Mouse (Mus musculus): ENCODE measurements around the gene Aarsd1. TPM values are rescaled to one million over a fixed set of nuclear protein-coding genes. Genes with fewer than 3 reads are reported as not detected.
A peak's percentile ranks its signal among the peaks of the same experiment; 100 is the strongest.
"Not testable (repeated sequence)": the region's sequence is repeated elsewhere in the genome, so short reads cannot be mapped to it uniquely, and the experiment has no call there.

The Aarsd1 gene
- polyA plus RNA-seq, 1 experiment from 2014 or later: 78.9 TPM

GRCm38 (mm10) chr11:101441450-101442126, 24.2 kb upstream of the Aarsd1 start:
- peak overlapping the region; percentile 42 for H3K4me2 ChIP-seq (ENCODE audit: low read length)
- ATAC-seq (replicated peaks; ENCODE audit: low FRiP score, low TSS enrichment, low read depth): peak; percentile 53; the same call in 1 of the 2 replicates
- 34% methylated on average over 15 of the region's 15 CpGs for WGBS
- H3K27me3 ChIP-seq (replicated peaks; ENCODE audit: control insufficient read depth, insufficient read depth, low read length); DNase-seq (ENCODE audit: low spot score); H3K9me3 ChIP-seq (ENCODE audit: control insufficient read depth, low read length); H3K27ac ChIP-seq (ENCODE audit: low read depth); H3K9ac ChIP-seq (ENCODE audit: low read length): not testable (repeated sequence)
- peaks cover 13% of the 10 kb centered on the region for H3K4me1 ChIP-seq (replicated peaks; ENCODE audit: control insufficient read depth, insufficient read depth, low read length)
- H3K36me3 ChIP-seq (ENCODE audit: control insufficient read depth, insufficient read depth, low read length): peaks cover 30% of the 10 kb centered on the region
- H3K4me3 ChIP-seq (ENCODE audit: low read depth, low read length): peak overlapping the region; percentile 100; the same call in 1 of the 2 replicates

DNA sequence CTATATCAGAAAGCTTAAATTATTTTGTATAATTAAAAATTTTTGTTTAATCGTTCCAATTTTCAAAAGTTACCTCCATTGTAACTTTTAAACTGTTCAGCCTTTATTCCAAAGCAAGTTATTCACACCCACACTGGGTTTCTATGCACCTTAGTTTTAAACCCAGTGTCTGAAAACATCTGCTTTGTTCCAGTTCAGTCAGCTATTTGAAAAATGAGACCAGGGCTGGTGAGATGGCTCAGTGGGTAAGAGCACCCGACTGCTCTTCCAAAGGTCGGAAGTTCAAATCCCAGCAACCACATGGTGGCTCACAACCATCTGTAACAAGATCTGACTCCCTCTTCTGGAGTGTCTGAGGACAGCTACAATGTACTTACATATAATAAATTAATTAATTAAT, 20.6 kb upstream of the Aarsd1 start:
- not testable (repeated sequence) for H3K9ac ChIP-seq (ENCODE audit: low read length); H3K27ac ChIP-seq (ENCODE audit: low read depth); H3K4me2 ChIP-seq (ENCODE audit: low read length); H3K9me3 ChIP-seq (ENCODE audit: control insufficient read depth, low read length); H3K4me1 ChIP-seq (replicated peaks; ENCODE audit: control insufficient read depth, insufficient read depth, low read length); DNase-seq (ENCODE audit: low spot score); H3K4me3 ChIP-seq (ENCODE audit: low read depth, low read length); H3K27me3 ChIP-seq (replicated peaks; ENCODE audit: control insufficient read depth, insufficient read depth, low read length); ATAC-seq (replicated peaks; ENCODE audit: low FRiP score, low TSS enrichment, low read depth)
- H3K36me3 ChIP-seq (ENCODE audit: control insufficient read depth, insufficient read depth, low read length): peaks cover 27% of the 10 kb centered on the region
- 52% methylated on average over 3 of the region's 3 CpGs for WGBS

DNA sequence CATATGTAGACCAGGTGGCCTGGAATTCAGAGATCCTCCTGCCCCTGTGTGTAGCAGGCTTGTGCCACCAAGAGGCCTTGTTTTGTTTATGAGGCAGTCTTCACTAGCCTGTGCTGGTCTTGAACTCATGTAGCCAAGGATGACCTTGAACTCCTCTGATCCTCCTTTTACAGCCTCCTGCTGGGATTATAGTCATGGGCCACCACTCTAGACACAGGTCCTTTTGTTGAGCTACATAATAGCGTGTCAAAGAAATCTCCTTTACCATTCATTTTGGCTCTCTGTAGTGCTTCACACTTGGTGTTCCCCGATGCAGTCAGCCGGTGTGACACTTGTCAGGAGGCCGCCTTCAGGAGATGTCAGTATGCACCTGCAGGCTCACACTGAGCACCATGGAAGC, 19.5 kb upstream of the Aarsd1 start:
- no peak overlapping the region for H3K4me2 ChIP-seq (ENCODE audit: low read length)
- H3K4me1 ChIP-seq (replicated peaks; ENCODE audit: control insufficient read depth, insufficient read depth, low read length): no peaks in the 10 kb centered on the region
- DNase-seq (ENCODE audit: low spot score) (no peak), ATAC-seq (replicated peaks; ENCODE audit: low FRiP score, low TSS enrichment, low read depth) (no peak)
- H3K27me3 ChIP-seq (replicated peaks; ENCODE audit: control insufficient read depth, insufficient read depth, low read length): no peaks in the 10 kb centered on the region
- 82% methylated on average over 4 of the region's 4 CpGs for WGBS
- peaks cover 37% of the 10 kb centered on the region for H3K36me3 ChIP-seq (ENCODE audit: control insufficient read depth, insufficient read depth, low read length)
- no peak overlapping the region for H3K9ac ChIP-seq (ENCODE audit: low read length)
- no peaks in the 10 kb centered on the region for H3K9me3 ChIP-seq (ENCODE audit: control insufficient read depth, low read length)
- H3K4me3 ChIP-seq (ENCODE audit: low read depth, low read length): no peak overlapping the region
- no peak overlapping the region for H3K27ac ChIP-seq (ENCODE audit: low read depth)

GRCm38 (mm10) chr11:101435831-101436230, 18.4 kb upstream of the Aarsd1 start:
- Histone ChIP-seq H3K27me3 (replicated peaks; ENCODE audit: control insufficient read depth, insufficient read depth, low read length) (no peaks in the 10 kb centered on the region), H3K36me3 (ENCODE audit: control insufficient read depth, insufficient read depth, low read length) (peaks cover 48% of the 10 kb centered on the region), H3K4me1 (replicated peaks; ENCODE audit: control insufficient read depth, insufficient read depth, low read length) (no peaks in the 10 kb centered on the region), H3K4me3 (ENCODE audit: low read depth, low read length) (no peak overlapping the region), H3K9me3 (ENCODE audit: control insufficient read depth, low read length) (no peaks in the 10 kb centered on the region), H3K9ac (ENCODE audit: low read length) (no peak overlapping the region), H3K4me2 (ENCODE audit: low read length) (no peak overlapping the region), H3K27ac (ENCODE audit: low read depth) (no peak overlapping the region)
- ATAC-seq (replicated peaks; ENCODE audit: low FRiP score, low TSS enrichment, low read depth) (no peak), DNase-seq (ENCODE audit: low spot score) (no peak)
- WGBS: 75% methylated on average over 4 of the region's 4 CpGs

- H3K36me3 ChIP-seq (ENCODE audit: control insufficient read depth, insufficient read depth, low read length): peaks cover 67% of the 10 kb centered on the region
- ATAC-seq (replicated peaks; ENCODE audit: low FRiP score, low TSS enrichment, low read depth) (no peak), DNase-seq (ENCODE audit: low spot score) (no peak)
- H3K4me1 ChIP-seq (replicated peaks; ENCODE audit: control insufficient read depth, insufficient read depth, low read length): no peaks in the 10 kb centered on the region
- no peak overlapping the region for H3K27ac ChIP-seq (ENCODE audit: low read depth)
- no peaks in the 10 kb centered on the region for H3K27me3 ChIP-seq (replicated peaks; ENCODE audit: control insufficient read depth, insufficient read depth, low read length)
- H3K4me3 ChIP-seq (ENCODE audit: low read depth, low read length): no peak overlapping the region
- no peak overlapping the region for H3K4me2 ChIP-seq (ENCODE audit: low read length)
- WGBS: 91% methylated on average over 13 of the region's 13 CpGs
- H3K9ac ChIP-seq (ENCODE audit: low read length): no peak overlapping the region
- H3K9me3 ChIP-seq (ENCODE audit: control insufficient read depth, low read length): no peaks in the 10 kb centered on the region
Measured at GRCm38 (mm10) chr11:101433396-101433795, 16.0 kb upstream of the Aarsd1 start.

DNA sequence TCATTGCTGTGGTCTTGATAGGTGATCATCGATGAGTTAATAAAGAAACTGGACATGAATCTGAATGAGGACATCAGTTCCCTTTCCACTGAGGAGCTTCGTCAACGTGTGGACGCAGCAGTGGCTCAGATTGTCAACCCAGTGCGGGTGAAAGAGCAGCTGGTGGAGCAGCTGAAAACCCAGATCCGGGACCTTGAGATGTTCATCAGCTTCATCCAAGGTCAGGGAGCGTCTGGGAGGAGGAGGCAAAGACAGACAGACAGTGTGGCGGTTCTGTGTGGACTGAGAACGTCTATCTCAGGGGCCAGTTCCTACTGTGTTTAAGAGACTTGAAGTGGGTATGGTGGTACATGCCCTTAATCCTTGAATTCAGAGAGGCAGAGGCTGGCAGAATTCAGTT, 13.9 kb upstream of the Aarsd1 start:
- Histone ChIP-seq H3K27me3 (replicated peaks; ENCODE audit: control insufficient read depth, insufficient read depth, low read length) (no peaks in the 10 kb centered on the region), H3K4me2 (ENCODE audit: low read length) (no peak overlapping the region), H3K9me3 (ENCODE audit: control insufficient read depth, low read length) (no peaks in the 10 kb centered on the region), H3K4me3 (ENCODE audit: low read depth, low read length) (no peak overlapping the region), H3K4me1 (replicated peaks; ENCODE audit: control insufficient read depth, insufficient read depth, low read length) (peaks cover 3% of the 10 kb centered on the region; the same call in 1 of the 2 replicates), H3K36me3 (ENCODE audit: control insufficient read depth, insufficient read depth, low read length) (peaks cover 67% of the 10 kb centered on the region), H3K27ac (ENCODE audit: low read depth) (no peak overlapping the region), H3K9ac (ENCODE audit: low read length) (no peak overlapping the region)
- no peak for DNase-seq (ENCODE audit: low spot score)
- 90% methylated on average over 9 of the region's 9 CpGs for WGBS
- ATAC-seq (replicated peaks; ENCODE audit: low FRiP score, low TSS enrichment, low read depth): no peak

DNA sequence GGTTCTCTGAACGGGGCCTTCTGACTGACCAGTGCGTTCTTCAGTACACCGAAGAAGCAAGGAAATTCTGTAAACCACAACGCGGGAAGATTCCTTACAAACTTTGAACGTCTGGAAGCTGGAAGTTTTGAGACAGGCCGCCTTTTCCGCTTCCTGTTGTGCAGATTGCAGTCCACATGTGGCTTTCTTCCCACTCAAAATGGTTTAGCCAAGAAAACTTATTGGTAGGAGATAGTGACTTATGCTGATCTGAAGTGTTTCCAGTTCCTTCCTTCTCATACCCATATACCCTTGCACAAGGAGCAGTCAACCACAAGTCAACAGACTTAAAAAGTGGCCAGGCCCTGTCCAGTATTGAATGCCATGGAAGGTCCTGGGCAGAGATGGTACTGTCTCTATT, 8.8 kb upstream of the Aarsd1 start:
- no peaks in the 10 kb centered on the region for H3K27me3 ChIP-seq (replicated peaks; ENCODE audit: control insufficient read depth, insufficient read depth, low read length)
- H3K27ac ChIP-seq (ENCODE audit: low read depth): no peak overlapping the region
- no peak for DNase-seq (ENCODE audit: low spot score)
- WGBS: 63% methylated on average over 8 of the region's 8 CpGs
- H3K36me3 ChIP-seq (ENCODE audit: control insufficient read depth, insufficient read depth, low read length): peaks cover 23% of the 10 kb centered on the region
- no peak for ATAC-seq (replicated peaks; ENCODE audit: low FRiP score, low TSS enrichment, low read depth)
- peak overlapping the region; percentile 95 for H3K4me3 ChIP-seq (ENCODE audit: low read depth, low read length)
- peak overlapping the region; percentile 92 for H3K4me2 ChIP-seq (ENCODE audit: low read length)
- H3K9ac ChIP-seq (ENCODE audit: low read length): peak overlapping the region; percentile 74
- peaks cover 18% of the 10 kb centered on the region for H3K4me1 ChIP-seq (replicated peaks; ENCODE audit: control insufficient read depth, insufficient read depth, low read length)
- no peaks in the 10 kb centered on the region for H3K9me3 ChIP-seq (ENCODE audit: control insufficient read depth, low read length)

GRCm38 (mm10) chr11:101424925-101425813, 7.8 kb upstream of the Aarsd1 start, which contains the start of the genes Rundc1 and Ptges3l:
Gene Rundc1 (plus strand): TSS chr11:101425085.
Gene Ptges3l (minus strand): TSS chr11:101425333.
- under 1% methylated on average over 81 of the region's 81 CpGs for WGBS

More at GRCm38 (mm10) chr11:101424925-101425813, 7.8 kb upstream of the Aarsd1 start, which contains the start of the genes Rundc1 and Ptges3l:
- Histone ChIP-seq H3K4me1 (replicated peaks; ENCODE audit: control insufficient read depth, insufficient read depth, low read length) (peaks cover 18% of the 10 kb centered on the region), H3K36me3 (ENCODE audit: control insufficient read depth, insufficient read depth, low read length) (peaks cover 13% of the 10 kb centered on the region), H3K4me3 (ENCODE audit: low read depth, low read length) (peak within 1 kb of the TSS; percentile 95), H3K9ac (ENCODE audit: low read length) (peak within 1 kb of the TSS; percentile 74), H3K27me3 (replicated peaks; ENCODE audit: control insufficient read depth, insufficient read depth, low read length) (no peaks in the 10 kb centered on the region), H3K9me3 (ENCODE audit: control insufficient read depth, low read length) (no peaks in the 10 kb centered on the region), H3K27ac (ENCODE audit: low read depth) (peak within 1 kb of the TSS; percentile 79), H3K4me2 (ENCODE audit: low read length) (peak within 1 kb of the TSS; percentile 92)
- DNase-seq (ENCODE audit: low spot score) (peak; percentile 99), ATAC-seq (replicated peaks; ENCODE audit: low FRiP score, low TSS enrichment, low read depth) (peak; percentile 90)
